Mouse (Mus musculus): ENCODE measurements at regions not wholly inside any gene's neighbourhood (a gene's known extent, or its start where the extent isn't known, plus 50 kb on each side); places are given as distances from the start of the nearest gene placed in this dataset.

GRCm38 (mm10) chr2:148551207-148551606 lies 107.8 kb upstream of the Cd93 start:
- no peak for DNase-seq

GRCm38 (mm10) chr2:148549618-148550017 lies 106.3 kb upstream of the Cd93 start:
- DNase-seq, result no peak

GRCm38 (mm10) chr2:148542340-148542739 lies 99.0 kb upstream of the Cd93 start:
- no peak for DNase-seq

- DNase-seq, result no peak
These were observed 94.6 kb upstream of the Cd93 start for GRCm38 (mm10) chr2:148537914-148538510.

GRCm38 (mm10) chr2:148537251-148537650 lies 93.9 kb upstream of the Cd93 start:
- no peak for DNase-seq

- no peak for DNase-seq
These were observed 93.2 kb upstream of the Cd93 start for GRCm38 (mm10) chr2:148536608-148537007.

- DNase-seq, result peak; percentile 60
These were observed 92.3 kb upstream of the Cd93 start for GRCm38 (mm10) chr2:148535562-148536180.

- DNase-seq, result peak; percentile 11
These were observed 88.7 kb upstream of the Cd93 start for GRCm38 (mm10) chr2:148532051-148532450.

- peak; percentile 50 for DNase-seq
These were observed 87.2 kb upstream of the Cd93 start for GRCm38 (mm10) chr2:148530546-148530945.

GRCm38 (mm10) chr2:148529900-148530299 lies 86.5 kb upstream of the Cd93 start:
- no peak for DNase-seq

GRCm38 (mm10) chr2:148527755-148528154 lies 84.4 kb upstream of the Cd93 start:
- DNase-seq, result no peak

GRCm38 (mm10) chr2:148525496-148525895 lies 82.1 kb upstream of the Cd93 start:
- no peak for DNase-seq

- DNase-seq, result no peak
These were observed 80.0 kb upstream of the Cd93 start for GRCm38 (mm10) chr2:148523401-148523800.

- no peak for DNase-seq
These were observed 79.6 kb upstream of the Cd93 start for GRCm38 (mm10) chr2:148522936-148523335.

- no peak for DNase-seq
These were observed 78.7 kb upstream of the Cd93 start for GRCm38 (mm10) chr2:148521966-148522575.

GRCm38 (mm10) chr2:148520291-148520690 lies 76.9 kb upstream of the Cd93 start:
- no peak for DNase-seq

- no peak for DNase-seq
These were observed 76.4 kb upstream of the Cd93 start for GRCm38 (mm10) chr2:148519689-148520290.

- DNase-seq, result no peak
These were observed 74.5 kb upstream of the Cd93 start for GRCm38 (mm10) chr2:148517906-148518305.

GRCm38 (mm10) chr2:148510008-148510681 lies 66.8 kb upstream of the Cd93 start:
- DNase-seq, result no peak

- no peak for DNase-seq
These were observed 66.0 kb upstream of the Cd93 start for GRCm38 (mm10) chr2:148509357-148509756.

- DNase-seq, result no peak
These were observed 64.2 kb upstream of the Cd93 start for GRCm38 (mm10) chr2:148507523-148507922.

- DNase-seq, result no peak
These were observed 63.6 kb upstream of the Cd93 start for GRCm38 (mm10) chr2:148506966-148507365.

GRCm38 (mm10) chr2:148505651-148506050 lies 62.3 kb upstream of the Cd93 start:
- DNase-seq, result peak; percentile 56
